Mouse (Mus musculus) E14TG2a.4 (cell line): Measurements from ENCODE around the gene Ephb2.

Experiments used
- CTCF ChIP-seq: conservative IDR thresholded peaks from 2 replicates; pipeline ENCODE4 v1.5.1; 2014; ENCODE audit warnings: low read length
- NANOG ChIP-seq: IDR thresholded peaks from 2 replicates; pipeline ENCODE4 v1.6.1; 2014; ENCODE audit warnings: borderline replicate concordance, low read length, mixed read lengths
- POU5F1 ChIP-seq: IDR thresholded peaks from 2 replicates; pipeline ENCODE4 v1.6.1; 2014; ENCODE audit warnings: low read length, borderline replicate concordance

DNA sequence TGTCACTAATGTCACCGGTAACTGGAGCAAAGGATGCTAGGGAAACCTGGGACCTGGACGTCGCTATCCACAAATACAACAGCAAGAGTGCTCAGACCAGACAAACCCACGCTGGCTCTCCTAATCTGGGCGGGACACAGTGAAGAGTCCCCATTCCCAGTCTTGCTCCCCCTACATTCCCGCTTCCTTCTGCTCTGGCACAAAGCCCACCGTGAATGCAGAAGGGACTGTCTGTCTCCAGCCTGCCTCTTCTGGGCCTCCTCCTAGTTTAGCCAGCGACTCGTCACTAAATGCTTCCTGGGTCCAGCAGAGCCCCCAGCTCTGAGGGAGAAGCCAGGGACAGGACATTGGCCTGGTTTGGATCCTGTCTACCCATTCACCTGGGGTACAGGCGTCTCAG, 29.5 kb downstream of the Ephb2 start:
- no peak for TF ChIP-seq CTCF
- TF ChIP-seq POU5F1: no peak
- no peak for TF ChIP-seq NANOG
